Mouse (Mus musculus) forebrain, embryonic 16.5 days (tissue): ENCODE data around the gene Vipr1. TPM values are rescaled to one million over a fixed set of nuclear protein-coding genes. Genes with fewer than 3 reads are reported as not detected.
A peak's percentile ranks its signal among the peaks of the same experiment; 100 is the strongest.
"Not testable (repeated sequence)": the region's sequence is repeated elsewhere in the genome, so short reads cannot be mapped to it uniquely, and the experiment has no call there.

Source experiments
- ATAC-seq: fragments of 200-750 bp; cut with Nextera tagmentation; 2 replicates; pipeline ENCODE4 v1.8.0; 2017; ENCODE audit warnings: mild to moderate bottlenecking, moderate library complexity
- H3K27ac ChIP-seq: fragments of 300-500 bp; sonication (generic); 2 replicates; pipeline ENCODE4 v1.5.1; 2014; ENCODE audit warnings: low read length, control low read depth
- H3K27me3 ChIP-seq: fragments of 300-500 bp; sonication (generic); replicated peaks from 2 replicates; pipeline ENCODE4 v1.6.1; 2014; ENCODE audit warnings: low read length; ENCODE audit not compliant: control insufficient read depth, insufficient read depth
- H3K36me3 ChIP-seq: fragments of 300-500 bp; sonication (generic); 2 replicates; pipeline ENCODE4 v1.6.1; 2014; ENCODE audit not compliant: control insufficient read depth, insufficient read depth
- H3K4me1 ChIP-seq: fragments of 300-500 bp; sonication (generic); replicated peaks from 2 replicates; pipeline ENCODE4 v1.6.1; 2014; ENCODE audit warnings: low read length; ENCODE audit not compliant: control insufficient read depth, insufficient read depth
- H3K4me2 ChIP-seq: fragments of 300-500 bp; sonication (generic); 2 replicates; pipeline ENCODE4 v1.6.1; 2014; ENCODE audit warnings: mild to moderate bottlenecking, low read length, control low read depth
- H3K4me3 ChIP-seq: fragments of 300-500 bp; sonication (generic); replicated peaks from 2 replicates; pipeline ENCODE4 v1.5.1; 2014; ENCODE audit warnings: mild to moderate bottlenecking, low read length, control low read depth
- H3K9ac ChIP-seq: fragments of 300-500 bp; sonication (generic); replicated peaks from 2 replicates; pipeline ENCODE4 v1.6.1; 2014; ENCODE audit warnings: low read depth, low read length, control low read depth
- H3K9me3 ChIP-seq: fragments of 300-500 bp; sonication (generic); 2 replicates; pipeline ENCODE4 v1.6.1; 2016; ENCODE audit warnings: low read length; ENCODE audit not compliant: control insufficient read depth
- WGBS: fragments of 180-500 bp; shearing (Covaris S2); extraction: QIAGEN DNeasy Blood & Tissue Kit; methylation state at CpG from one replicate; pipeline ENCODE4 v1.1.7; 2014; 5-methylcytosine and 5-hydroxymethylcytosine counted together
- polyA plus RNA-seq: library from polyadenylated mRNA; unstranded; fragments of >200 nt; fragmentation: Nextera tagmentation; extraction: Ambion mirVana; gene quantifications from 2 replicates; pipeline ENCODE4 v1.2.1, GENCODE M21; 2015

The Vipr1 gene
- polyA plus RNA-seq = 0.65 and 1.1 TPM in 2 replicates

DNA sequence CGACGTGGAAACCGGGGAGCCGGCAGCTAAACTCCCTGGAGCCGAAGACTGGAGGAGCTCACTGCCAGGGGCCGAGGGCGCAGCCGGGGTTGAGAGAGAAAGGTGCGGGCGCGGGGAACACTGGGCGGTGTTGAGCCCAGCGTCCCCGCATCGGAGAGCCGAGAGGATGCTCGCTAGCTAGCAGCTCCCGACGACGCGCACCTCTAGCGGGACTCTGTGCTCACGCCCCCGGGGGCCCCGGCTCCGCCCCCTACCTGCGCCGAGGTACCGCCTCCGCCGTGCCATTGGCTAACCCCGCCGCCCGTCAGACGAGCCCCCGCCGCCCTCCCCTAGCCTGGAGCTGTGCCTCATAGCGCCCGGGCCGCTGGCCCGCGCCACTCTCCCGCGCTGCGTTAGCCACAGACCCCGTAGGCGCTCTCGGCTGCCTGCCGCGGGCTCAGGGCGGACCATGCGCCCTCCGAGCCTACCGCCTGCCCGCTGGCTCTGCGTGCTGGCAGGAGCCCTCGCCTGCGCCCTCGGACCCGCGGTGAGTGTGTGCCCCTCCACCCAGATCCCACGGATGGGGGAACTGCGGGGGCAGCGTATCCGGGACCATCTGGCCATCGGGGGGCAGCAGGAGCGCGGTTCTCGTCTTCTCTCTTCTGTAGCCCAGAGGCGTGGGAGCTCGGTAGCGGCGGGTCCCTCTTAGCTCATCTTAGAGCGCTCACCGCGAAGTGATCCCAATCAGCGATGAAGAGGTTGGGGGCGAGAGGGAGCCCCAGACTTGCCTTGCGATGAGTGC lies at the start of gene Vipr1:
TSS of gene Vipr1 (plus strand) at position 316 of the 781 bp plus-strand sequence.
- under 1% methylated on average over 72 of the region's 79 CpGs for whole genome bisulfite sequencing
- H3K27ac ChIP-seq = no peak within 1 kb of the TSS
- peaks cover 20% of the 10 kb centered on the region for H3K4me1 ChIP-seq
- H3K9me3 ChIP-seq = no peaks in the 10 kb centered on the region
- H3K36me3 ChIP-seq = no peaks in the 10 kb centered on the region
- peak within 1 kb of the TSS; percentile 64 for H3K9ac ChIP-seq
- peak within 1 kb of the TSS; percentile 58 for H3K4me3 ChIP-seq
- H3K27me3 ChIP-seq = peaks cover 20% of the 10 kb centered on the region
- peak; percentile 94 for ATAC-seq
- H3K4me2 ChIP-seq = peak within 1 kb of the TSS; percentile 90

DNA sequence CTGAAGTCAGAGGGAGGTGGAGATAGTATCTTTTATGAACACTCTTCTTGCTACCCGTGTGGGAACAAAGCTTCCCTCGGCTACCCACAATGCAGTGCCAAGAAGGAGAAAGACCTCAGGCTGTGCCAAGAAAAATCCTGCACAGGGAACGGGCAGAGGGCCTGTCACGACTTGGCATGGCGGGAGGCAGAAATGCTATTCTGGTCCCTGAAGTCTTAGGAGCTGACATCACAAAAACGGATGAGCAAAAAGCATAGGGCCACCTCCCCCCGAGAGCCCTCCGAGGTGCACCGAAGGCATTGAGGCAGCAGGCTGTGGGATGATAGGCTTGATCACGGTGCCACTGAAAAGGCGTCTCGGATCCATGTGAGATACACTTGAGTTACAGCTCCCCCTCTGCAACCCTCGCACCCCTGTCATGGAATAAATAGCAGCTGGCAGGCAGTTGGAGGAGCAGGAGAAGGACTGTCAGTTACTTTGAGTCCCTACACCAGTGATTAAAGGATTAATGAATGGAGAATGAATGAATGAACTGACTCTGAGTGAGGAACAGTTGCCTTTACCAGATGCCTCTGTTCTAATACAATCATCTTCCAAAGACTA lies 49.5 kb upstream of the Vipr1 start:
- no peak overlapping the region for H3K4me3 ChIP-seq
- no peak overlapping the region for H3K27ac ChIP-seq
- no peak for ATAC-seq
- peaks cover 8% of the 10 kb centered on the region for H3K4me1 ChIP-seq
- 37% methylated on average over 13 of the region's 13 CpGs for WGBS
- no peaks in the 10 kb centered on the region for H3K9me3 ChIP-seq
- H3K36me3 ChIP-seq = no peaks in the 10 kb centered on the region
- no peaks in the 10 kb centered on the region for H3K27me3 ChIP-seq
- H3K4me2 ChIP-seq = no peak overlapping the region
- no peak overlapping the region for H3K9ac ChIP-seq

DNA sequence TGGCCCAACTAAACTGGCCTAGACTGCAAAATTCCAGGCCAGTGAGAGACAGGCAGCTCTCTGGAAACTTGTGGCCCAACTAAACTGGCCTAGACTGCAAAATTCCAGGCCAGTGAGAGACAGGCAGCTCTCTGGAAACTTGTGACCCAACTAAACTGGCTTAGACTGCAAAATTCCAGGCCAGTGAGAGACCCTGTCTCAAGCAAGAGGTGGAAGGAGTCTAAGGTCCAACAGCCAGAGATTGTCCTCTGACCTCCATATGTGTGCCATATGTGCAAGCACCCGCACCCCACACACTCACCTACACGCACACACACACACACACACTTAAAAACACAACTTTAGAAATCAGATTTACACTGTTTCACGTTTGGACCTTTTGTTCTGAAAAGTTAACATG lies 48.7 kb upstream of the Vipr1 start:
- not testable (repeated sequence) for H3K9ac ChIP-seq, H3K27ac ChIP-seq, H3K4me2 ChIP-seq, H3K36me3 ChIP-seq, ATAC-seq, H3K27me3 ChIP-seq, H3K4me3 ChIP-seq, H3K4me1 ChIP-seq, H3K9me3 ChIP-seq
- 84% methylated on average over 3 of the region's 3 CpGs for WGBS

DNA sequence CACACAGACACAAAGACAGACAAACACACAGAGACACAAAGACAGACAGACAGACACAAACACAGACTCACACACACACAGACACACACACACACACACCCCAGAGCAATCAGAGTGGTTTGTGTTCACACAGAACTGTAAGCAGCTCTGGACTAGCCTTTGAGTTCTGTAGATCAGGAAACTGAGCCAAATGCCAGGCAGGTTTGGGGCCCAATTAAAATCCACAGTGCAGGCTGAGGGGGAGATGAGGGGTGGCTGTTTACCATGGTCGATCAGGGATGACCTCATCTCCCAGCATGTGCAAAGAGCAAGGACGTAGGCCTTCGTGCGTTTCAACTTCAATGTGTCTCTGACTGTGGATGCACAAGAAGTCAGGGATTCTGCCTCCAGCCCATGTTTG lies 47.7 kb upstream of the Vipr1 start:
- Histone ChIP-seq H3K4me2 (no peak overlapping the region), H3K9me3 (no peaks in the 10 kb centered on the region), H3K27ac (no peak overlapping the region), H3K4me3 (no peak overlapping the region), H3K9ac (no peak overlapping the region), H3K36me3 (no peaks in the 10 kb centered on the region), H3K4me1 (peaks cover 9% of the 10 kb centered on the region), H3K27me3 (no peaks in the 10 kb centered on the region)
- peak; percentile 40; the same call in 1 of the 2 replicates for ATAC-seq
- WGBS = 28% methylated on average over 4 of the region's 4 CpGs

DNA sequence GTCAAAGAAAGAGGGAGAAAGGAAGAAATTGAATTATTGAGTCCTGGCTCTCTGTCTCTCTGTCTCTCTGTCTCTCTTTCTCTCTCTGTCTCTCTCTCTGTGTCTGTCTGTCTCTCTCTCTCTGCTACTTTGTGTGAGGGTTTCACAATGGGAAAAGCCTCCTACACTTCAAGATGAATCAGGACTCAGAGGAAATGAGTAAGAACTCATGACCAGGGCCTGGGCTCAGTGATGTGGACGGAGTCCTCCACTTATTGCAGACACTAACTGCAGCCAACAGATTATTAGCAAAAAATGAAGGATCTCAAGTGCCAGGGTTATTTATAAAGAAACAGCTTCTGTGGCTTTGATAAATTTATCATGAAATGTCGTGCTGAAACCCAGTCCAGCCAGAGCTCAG lies 44.4 kb upstream of the Vipr1 start:
- 86% methylated on average over 2 of the region's 2 CpGs for WGBS
- Histone ChIP-seq H3K9me3 (no peaks in the 10 kb centered on the region), H3K27ac (no peak overlapping the region), H3K27me3 (no peaks in the 10 kb centered on the region), H3K4me2 (no peak overlapping the region), H3K9ac (no peak overlapping the region), H3K36me3 (no peaks in the 10 kb centered on the region), H3K4me1 (peaks cover 16% of the 10 kb centered on the region), H3K4me3 (no peak overlapping the region)
- no peak for ATAC-seq

DNA sequence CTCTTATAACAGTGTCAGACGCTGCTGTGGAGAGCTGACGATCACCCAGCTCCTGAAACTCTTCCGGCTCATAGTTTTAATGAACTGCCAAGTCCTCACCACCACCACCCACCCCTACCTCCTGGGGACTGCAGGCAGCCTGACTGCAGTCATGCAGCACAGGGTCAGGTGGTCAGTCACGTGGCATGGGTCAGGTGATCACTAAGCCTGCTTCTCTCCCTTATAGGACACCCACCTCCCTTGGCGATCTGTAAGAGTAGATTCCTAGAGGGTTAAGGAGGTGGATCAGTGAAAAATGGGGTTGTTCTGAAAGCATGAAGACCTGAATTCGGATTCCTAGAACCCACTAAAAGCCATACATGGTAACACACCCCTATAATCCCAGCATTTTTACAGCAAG lies 43.0 kb upstream of the Vipr1 start:
- Histone ChIP-seq H3K27me3 (no peaks in the 10 kb centered on the region), H3K4me3 (no peak overlapping the region), H3K4me2 (no peak overlapping the region), H3K27ac (no peak overlapping the region), H3K4me1 (peaks cover 15% of the 10 kb centered on the region), H3K9me3 (no peaks in the 10 kb centered on the region), H3K9ac (no peak overlapping the region), H3K36me3 (no peaks in the 10 kb centered on the region)
- 81% methylated on average over 6 of the region's 6 CpGs for WGBS
- no peak for ATAC-seq

DNA sequence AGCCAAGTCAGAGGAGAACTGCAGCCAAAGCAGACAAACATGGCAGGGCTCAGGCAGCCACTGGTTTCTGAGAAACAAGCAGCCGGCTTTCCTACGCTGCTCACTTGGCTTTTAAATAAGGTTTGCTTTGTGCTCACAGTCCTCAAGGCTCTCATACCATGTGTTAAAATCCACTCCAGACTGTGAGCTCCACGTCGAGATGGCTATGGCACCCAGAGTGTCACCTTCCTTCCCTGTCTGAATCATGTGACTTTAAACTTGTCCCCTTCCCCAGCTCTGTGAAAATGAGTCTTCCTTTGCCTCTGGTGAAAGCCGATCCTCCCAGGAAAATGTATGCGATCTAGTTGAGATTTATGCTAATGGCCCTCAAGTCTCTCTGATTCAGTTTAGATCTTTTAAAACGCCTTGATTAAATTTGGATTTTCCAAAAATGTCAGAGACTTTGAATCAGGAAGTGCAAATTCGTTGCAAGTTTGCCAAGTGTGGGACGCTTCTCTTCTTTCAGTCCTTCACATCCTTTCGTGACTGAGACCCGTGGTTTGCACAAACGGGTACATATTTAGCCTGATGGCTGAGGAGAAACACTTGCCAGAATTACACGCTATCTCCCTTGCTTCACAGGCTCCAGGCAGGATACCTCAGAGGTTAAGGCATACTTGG lies 42.2 kb upstream of the Vipr1 start:
- H3K4me2 ChIP-seq = peak overlapping the region; percentile 13; the same call in 1 of the 2 replicates
- H3K27me3 ChIP-seq = no peaks in the 10 kb centered on the region
- H3K4me3 ChIP-seq = no peak overlapping the region
- no peaks in the 10 kb centered on the region for H3K9me3 ChIP-seq
- H3K4me1 ChIP-seq = peaks cover 17% of the 10 kb centered on the region
- no peaks in the 10 kb centered on the region for H3K36me3 ChIP-seq
- peak overlapping the region; percentile 42 for H3K27ac ChIP-seq
- H3K9ac ChIP-seq = no peak overlapping the region
- WGBS = 37% methylated on average over 13 of the region's 13 CpGs
- ATAC-seq = peak; percentile 38; the same call in 1 of the 2 replicates

DNA sequence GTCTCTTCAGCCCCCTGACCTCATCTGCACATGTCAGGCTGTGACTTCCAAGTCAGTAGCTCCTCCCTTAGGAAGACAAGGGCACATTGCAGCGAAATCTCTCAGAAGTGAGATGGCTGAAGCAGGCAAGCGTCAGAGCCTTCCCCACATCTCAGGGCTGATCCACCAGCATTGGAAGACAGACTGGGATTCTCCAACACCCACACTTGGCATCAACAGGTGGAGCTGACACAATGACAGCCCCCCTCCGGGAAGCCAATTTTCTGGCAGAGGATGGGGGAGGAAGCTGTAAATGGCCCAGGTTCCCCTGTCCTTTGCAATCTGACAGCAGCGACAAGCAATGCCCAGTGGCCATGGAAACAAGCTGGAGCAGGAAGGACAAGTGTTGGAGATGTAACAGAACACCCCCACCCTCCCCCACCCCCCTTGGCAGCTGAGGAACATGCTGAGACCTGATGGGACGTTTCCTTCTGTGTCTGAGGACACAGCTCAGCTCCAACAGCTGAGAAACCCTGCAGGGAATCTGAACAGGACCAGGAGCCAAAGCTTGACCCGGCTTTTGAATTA lies 41.6 kb upstream of the Vipr1 start:
- WGBS = 36% methylated on average over 6 of the region's 6 CpGs
- Histone ChIP-seq H3K4me3 (no peak overlapping the region), H3K36me3 (no peaks in the 10 kb centered on the region), H3K9me3 (no peaks in the 10 kb centered on the region), H3K4me1 (peaks cover 20% of the 10 kb centered on the region), H3K27ac (peak overlapping the region; percentile 9; the same call in 1 of the 2 replicates), H3K4me2 (no peak overlapping the region), H3K27me3 (no peaks in the 10 kb centered on the region), H3K9ac (no peak overlapping the region)
- no peak for ATAC-seq

DNA sequence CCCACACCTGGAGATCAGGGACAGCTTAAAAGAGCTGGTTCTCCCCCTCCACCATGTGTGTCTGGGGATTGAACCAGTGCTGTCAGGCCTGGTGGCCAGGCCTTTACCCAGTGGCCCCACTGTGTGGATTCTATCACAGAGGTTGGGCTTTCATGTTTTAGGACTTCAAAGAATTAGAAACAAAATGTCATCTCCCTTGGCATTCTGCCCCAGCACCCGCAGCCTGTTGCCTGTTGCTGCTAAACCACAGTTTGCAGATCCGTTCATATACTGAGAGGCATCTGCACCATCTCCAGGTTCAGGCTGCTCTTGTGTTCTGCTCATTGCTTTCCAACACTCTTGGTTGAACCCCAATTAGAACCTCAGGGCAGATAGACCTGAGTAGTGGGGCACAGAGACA lies 40.1 kb upstream of the Vipr1 start:
- Histone ChIP-seq H3K9ac (no peak overlapping the region), H3K4me3 (no peak overlapping the region), H3K27ac (no peak overlapping the region), H3K36me3 (no peaks in the 10 kb centered on the region), H3K4me2 (no peak overlapping the region), H3K9me3 (no peaks in the 10 kb centered on the region), H3K27me3 (no peaks in the 10 kb centered on the region), H3K4me1 (peaks cover 20% of the 10 kb centered on the region)
- no peak for ATAC-seq
- WGBS = 77% methylated on average over 2 of the region's 2 CpGs
